Mouse (Mus musculus) hindbrain, embryonic 14.5 days (tissue): ENCODE measurements at regions not wholly inside any gene's neighbourhood (a gene's known extent, or its start where the extent isn't known, plus 50 kb on each side); places are given as distances from the start of the nearest gene placed in this dataset.

Source experiments
- ATAC-seq: fragments of 200-750 bp; cut with Nextera tagmentation; 2 replicates; pipeline ENCODE4 v1.8.0; 2017; ENCODE audit warnings: moderate number of reproducible peaks, mild to moderate bottlenecking, moderate TSS enrichment, moderate library complexity; ENCODE audit not compliant: low FRiP score
- DNase-seq: peaks from one replicate; pipeline ENCODE4 v3.0.0-alpha.2; 2015; ENCODE audit warnings: low spot score
- H3K27ac ChIP-seq: fragments of 300-500 bp; sonication (generic); 2 replicates; pipeline ENCODE4 v1.5.1; 2014; ENCODE audit warnings: mild to moderate bottlenecking, moderate library complexity
- H3K27me3 ChIP-seq: fragments of 300-500 bp; sonication (generic); 2 replicates; pipeline ENCODE4 v1.6.1; 2014; ENCODE audit warnings: mild to moderate bottlenecking, low read length, mixed read lengths; ENCODE audit not compliant: control insufficient read depth, insufficient read depth
- H3K36me3 ChIP-seq: fragments of 300-500 bp; sonication (generic); replicated peaks from 2 replicates; pipeline ENCODE4 v1.6.1; 2014; ENCODE audit not compliant: control insufficient read depth, insufficient read depth
- H3K4me1 ChIP-seq: fragments of 300-500 bp; sonication (generic); replicated peaks from 2 replicates; pipeline ENCODE4 v1.6.1; 2014; ENCODE audit warnings: antibody characterized with exemption, low read length, mixed read lengths; ENCODE audit not compliant: control insufficient read depth, insufficient read depth
- H3K4me2 ChIP-seq: fragments of 300-500 bp; sonication (generic); replicated peaks from 2 replicates; pipeline ENCODE4 v1.6.1; 2014; ENCODE audit warnings: mild to moderate bottlenecking, moderate library complexity
- H3K4me3 ChIP-seq: fragments of 300-500 bp; sonication (generic); replicated peaks from 2 replicates; pipeline ENCODE4 v1.5.1; 2014; ENCODE audit warnings: mild to moderate bottlenecking, low read length
- H3K9ac ChIP-seq: fragments of 300-500 bp; sonication (generic); 2 replicates; pipeline ENCODE4 v1.6.1; 2014
- H3K9me3 ChIP-seq: fragments of 300-500 bp; sonication (generic); 2 replicates; pipeline ENCODE4 v1.6.1; 2016; ENCODE audit warnings: low read length; ENCODE audit not compliant: control insufficient read depth
- WGBS: fragments of 180-500 bp; shearing (Covaris S2); extraction: QIAGEN DNeasy Blood & Tissue Kit; methylation state at CpG from one replicate; pipeline ENCODE4 v1.1.7; 2014; 5-methylcytosine and 5-hydroxymethylcytosine counted together

DNA sequence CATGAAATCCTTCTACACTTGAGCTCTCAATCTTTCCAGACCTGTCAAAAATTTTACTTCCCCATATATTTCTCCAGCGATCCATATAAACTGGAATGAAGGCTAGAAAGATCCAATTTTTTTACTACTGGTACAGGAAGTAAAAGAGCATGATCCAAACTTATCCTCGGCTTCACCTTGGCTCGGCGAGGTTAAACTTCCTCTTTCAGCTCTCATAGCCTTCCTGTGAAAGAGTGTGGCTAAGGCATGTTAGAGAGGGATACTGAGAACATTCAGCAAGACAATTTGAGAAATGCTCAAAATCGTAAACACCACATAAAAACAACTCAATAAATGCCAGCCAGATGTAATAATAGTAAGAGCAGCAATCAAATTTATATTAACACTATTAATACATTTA lies 380.3 kb upstream of the Cblb start:
- Histone ChIP-seq H3K4me2 (no peak overlapping the region), H3K4me3 (no peak overlapping the region), H3K27ac (no peak overlapping the region), H3K4me1 (no peaks in the 10 kb centered on the region), H3K9ac (no peak overlapping the region), H3K27me3 (no peaks in the 10 kb centered on the region), H3K9me3 (no peaks in the 10 kb centered on the region), H3K36me3 (no peaks in the 10 kb centered on the region)
- WGBS, result 94% methylated on average over 5 of the region's 5 CpGs
- DNase-seq, result no peak
- ATAC-seq, result no peak

DNA sequence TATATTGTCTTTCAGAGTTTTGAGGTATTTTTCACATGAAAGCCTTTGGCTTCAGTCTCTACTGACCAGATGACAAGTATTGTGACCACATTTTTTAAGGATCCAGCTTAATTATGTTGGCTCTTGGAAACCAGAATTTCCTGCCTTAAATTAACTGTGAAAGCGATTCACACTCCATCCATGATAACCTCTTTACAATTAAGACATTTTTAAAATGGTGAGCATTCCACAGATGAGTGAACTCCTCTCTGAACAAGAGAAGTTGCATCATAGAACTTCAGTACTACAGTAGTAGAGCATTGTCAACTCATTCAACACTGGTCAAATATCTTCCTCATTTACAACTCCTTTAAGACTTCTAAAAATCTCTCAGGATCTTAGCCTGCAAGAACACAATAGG lies 369.3 kb upstream of the Cblb start:
- 90% methylated on average over 1 of the region's 1 CpGs for WGBS
- Histone ChIP-seq H3K27me3 (no peaks in the 10 kb centered on the region), H3K36me3 (no peaks in the 10 kb centered on the region), H3K4me1 (no peaks in the 10 kb centered on the region), H3K9me3 (no peaks in the 10 kb centered on the region), H3K27ac (no peak overlapping the region), H3K4me3 (no peak overlapping the region), H3K9ac (no peak overlapping the region), H3K4me2 (no peak overlapping the region)
- no peak for ATAC-seq
- no peak for DNase-seq

- no peak for ATAC-seq
- Histone ChIP-seq H3K4me1 (no peaks in the 10 kb centered on the region), H3K36me3 (no peaks in the 10 kb centered on the region), H3K4me2 (no peak overlapping the region), H3K9me3 (peaks cover 10% of the 10 kb centered on the region; the same call in 1 of the 2 replicates), H3K27ac (no peak overlapping the region), H3K4me3 (no peak overlapping the region), H3K9ac (no peak overlapping the region), H3K27me3 (no peaks in the 10 kb centered on the region)
- DNase-seq, result no peak
- WGBS, result 25% methylated on average over 2 of the region's 2 CpGs
Measured at GRCm38 (mm10) chr16:51664325-51664724, 366.7 kb upstream of the Cblb start.

DNA sequence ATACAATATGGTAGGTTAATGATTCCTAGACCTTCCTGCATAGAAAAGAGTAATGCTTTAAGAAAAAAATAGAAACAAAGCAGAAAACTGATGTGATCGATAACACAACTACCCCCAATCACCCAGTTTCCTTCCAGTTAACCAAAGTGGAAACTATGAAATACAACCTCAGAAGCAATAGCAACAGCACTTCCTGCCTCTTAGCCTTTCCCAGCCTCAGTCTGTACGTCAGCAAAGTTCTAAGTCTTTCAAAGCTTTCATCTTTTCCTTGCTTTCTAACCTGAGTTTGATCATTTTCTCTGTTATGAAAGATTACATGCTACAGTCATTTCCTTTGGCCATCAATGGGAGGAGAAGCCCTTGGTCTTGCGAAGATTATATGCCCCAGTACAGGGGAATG lies 355.9 kb upstream of the Cblb start:
- no peak overlapping the region for H3K4me2 ChIP-seq
- no peaks in the 10 kb centered on the region for H3K27me3 ChIP-seq
- H3K27ac ChIP-seq, result no peak overlapping the region
- WGBS, result 92% methylated on average over 3 of the region's 3 CpGs
- no peaks in the 10 kb centered on the region for H3K9me3 ChIP-seq
- ATAC-seq (no peak), DNase-seq (no peak)
- H3K4me3 ChIP-seq, result no peak overlapping the region
- H3K9ac ChIP-seq, result no peak overlapping the region
- no peaks in the 10 kb centered on the region for H3K36me3 ChIP-seq
- H3K4me1 ChIP-seq, result no peaks in the 10 kb centered on the region

DNA sequence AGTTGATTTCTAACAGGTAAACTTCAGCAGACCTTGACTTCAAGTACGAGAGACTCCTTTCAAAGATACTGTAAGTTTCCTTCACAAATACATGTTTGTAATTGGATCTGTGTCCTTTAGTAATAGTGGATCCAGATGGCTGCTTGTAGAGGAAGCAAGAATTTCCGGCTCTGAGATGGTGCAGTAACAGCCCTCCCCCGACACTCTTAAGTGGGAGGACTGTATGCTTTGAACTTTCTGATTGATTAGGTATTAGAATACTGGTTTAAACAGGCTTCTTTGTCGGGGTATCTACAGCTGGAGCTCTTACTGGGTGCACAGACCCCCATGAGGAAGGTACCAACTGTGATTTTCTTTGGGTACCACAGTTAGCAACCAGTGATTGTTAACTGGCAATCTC lies 355.0 kb upstream of the Cblb start:
- Histone ChIP-seq H3K4me2 (no peak overlapping the region), H3K9ac (no peak overlapping the region), H3K27ac (no peak overlapping the region), H3K36me3 (no peaks in the 10 kb centered on the region), H3K9me3 (no peaks in the 10 kb centered on the region), H3K4me1 (no peaks in the 10 kb centered on the region), H3K27me3 (no peaks in the 10 kb centered on the region), H3K4me3 (no peak overlapping the region)
- ATAC-seq (no peak), DNase-seq (no peak)
- WGBS, result 66% methylated on average over 4 of the region's 4 CpGs

- Histone ChIP-seq H3K27ac (no peak overlapping the region), H3K9me3 (0 out of 2 replicates have a peak, but pooled peaks cover 7% of the 10 kb centered on the region), H3K4me1 (no peaks in the 10 kb centered on the region), H3K4me2 (no peak overlapping the region), H3K9ac (no peak overlapping the region), H3K4me3 (no peak overlapping the region), H3K36me3 (no peaks in the 10 kb centered on the region), H3K27me3 (no peaks in the 10 kb centered on the region)
- DNase-seq (no peak), ATAC-seq (no peak)
- whole genome bisulfite sequencing, result 95% methylated on average over 3 of the region's 3 CpGs
Measured at GRCm38 (mm10) chr16:51690861-51691260, 340.2 kb upstream of the Cblb start.

- no peaks in the 10 kb centered on the region for H3K27me3 ChIP-seq
- no peak overlapping the region for H3K4me3 ChIP-seq
- no peaks in the 10 kb centered on the region for H3K4me1 ChIP-seq
- H3K4me2 ChIP-seq, result no peak overlapping the region
- no peaks in the 10 kb centered on the region for H3K9me3 ChIP-seq
- H3K27ac ChIP-seq, result no peak overlapping the region
- no peaks in the 10 kb centered on the region for H3K36me3 ChIP-seq
- WGBS, result 90% methylated on average over 2 of the region's 2 CpGs
- no peak overlapping the region for H3K9ac ChIP-seq
- no peak for DNase-seq
- ATAC-seq, result no peak
Measured at GRCm38 (mm10) chr16:51705026-51705425, 326.0 kb upstream of the Cblb start.

GRCm38 (mm10) chr16:51718695-51719094 lies 312.3 kb upstream of the Cblb start:
- Histone ChIP-seq H3K27ac (no peak overlapping the region), H3K36me3 (no peaks in the 10 kb centered on the region), H3K9ac (no peak overlapping the region), H3K4me3 (no peak overlapping the region), H3K4me2 (no peak overlapping the region), H3K27me3 (no peaks in the 10 kb centered on the region), H3K4me1 (no peaks in the 10 kb centered on the region), H3K9me3 (no peaks in the 10 kb centered on the region)
- 78% methylated on average over 2 of the region's 2 CpGs for WGBS
- DNase-seq (no peak), ATAC-seq (no peak)

DNA sequence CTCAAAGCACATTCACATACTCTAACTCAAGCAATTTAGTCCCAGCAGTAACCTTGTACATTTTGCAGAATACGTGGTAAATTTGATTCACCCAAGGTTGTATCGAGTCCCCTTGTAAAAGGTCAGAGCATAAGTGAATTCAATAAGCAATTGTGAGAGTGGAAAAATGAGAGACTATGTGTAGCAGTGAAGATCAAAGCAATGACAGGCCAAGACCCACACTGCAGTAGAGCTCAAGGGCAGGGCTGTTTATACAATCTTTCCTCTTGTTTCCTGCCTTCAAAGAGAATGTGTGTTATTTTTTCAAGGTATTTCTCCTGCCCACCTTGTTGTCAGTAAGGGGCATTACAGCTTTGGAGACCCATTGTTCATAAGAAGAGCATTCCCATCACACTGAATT lies 311.4 kb upstream of the Cblb start:
- no peak for DNase-seq
- Histone ChIP-seq H3K4me2 (no peak overlapping the region), H3K27me3 (no peaks in the 10 kb centered on the region), H3K9ac (no peak overlapping the region), H3K36me3 (no peaks in the 10 kb centered on the region), H3K9me3 (no peaks in the 10 kb centered on the region), H3K27ac (no peak overlapping the region), H3K4me3 (no peak overlapping the region), H3K4me1 (no peaks in the 10 kb centered on the region)
- 79% methylated on average over 2 of the region's 2 CpGs for WGBS
- no peak for ATAC-seq

GRCm38 (mm10) chr16:51722682-51723081 lies 308.3 kb upstream of the Cblb start:
- 69% methylated on average over 4 of the region's 4 CpGs for WGBS
- no peaks in the 10 kb centered on the region for H3K9me3 ChIP-seq
- DNase-seq (no peak), ATAC-seq (no peak)
- H3K4me3 ChIP-seq, result no peak overlapping the region
- no peak overlapping the region for H3K27ac ChIP-seq
- H3K4me2 ChIP-seq, result no peak overlapping the region
- H3K4me1 ChIP-seq, result no peaks in the 10 kb centered on the region
- H3K27me3 ChIP-seq, result no peaks in the 10 kb centered on the region
- H3K36me3 ChIP-seq, result no peaks in the 10 kb centered on the region
- H3K9ac ChIP-seq, result no peak overlapping the region
